Mouse (Mus musculus) C2C12 (cell line): Measurements from ENCODE around the gene Csf1.

Experiments used
- CEBPB ChIP-seq: IDR thresholded peaks from one replicate; pipeline ENCODE4 v1.6.1; 2011; ENCODE audit warnings: low read depth, mild to moderate bottlenecking, control low read depth, moderate library complexity
- CTCF ChIP-seq: IDR thresholded peaks from one replicate; pipeline ENCODE4 v1.5.1; 2011; ENCODE audit not compliant: control insufficient read depth, insufficient read depth, insufficient read length
- MAX ChIP-seq: IDR thresholded peaks from one replicate; pipeline ENCODE4 v1.6.1; 2011; ENCODE audit warnings: mild to moderate bottlenecking, control low read depth
- MYOD1 ChIP-seq: IDR thresholded peaks from one replicate; pipeline ENCODE4 v1.6.1; 2011; ENCODE audit warnings: low read depth; ENCODE audit not compliant: control insufficient read depth, insufficient read length
- MYOG ChIP-seq: IDR thresholded peaks from one replicate; pipeline ENCODE4 v1.6.1; 2011; ENCODE audit not compliant: control insufficient read depth, insufficient read length; ENCODE audit errors: extremely low read depth
- USF1 ChIP-seq: IDR thresholded peaks from one replicate; pipeline ENCODE4 v1.6.1; 2011; ENCODE audit warnings: low read depth, mild to moderate bottlenecking, control low read depth, moderate library complexity

- TF ChIP-seq CTCF (no peak), CEBPB (peak; percentile 97), MAX (no peak), MYOD1 (peak; percentile 35), MYOG (no peak), USF1 (no peak)
Measured at GRCm38 (mm10) chr3:107706164-107706563, 54.1 kb downstream of the Csf1 start.
